Mouse (Mus musculus): ENCODE data around the gene Smlr1.

- TF ChIP-seq CTCF (IDR thresholded peaks at IDR 0.05; ENCODE audit: borderline replicate concordance, extremely low read depth, insufficient read depth, insufficient read length), result no peak
- TF ChIP-seq POLR2A (IDR thresholded peaks at IDR 0.05; ENCODE audit: borderline replicate concordance, extremely low read depth, insufficient read depth, insufficient read length, poor library complexity, severe bottlenecking), result no peak
Observed at GRCm38 (mm10) chr10:25503250-25503649, 32.8 kb downstream of the Smlr1 start.
